Comparison of ENCODE assay signal across 13 mouse cellular contexts in genomic region chr5:122547810-122548209, GRCm38 (mm10). TPM values are rescaled to one million over a fixed set of nuclear protein-coding genes. Genes with fewer than 3 reads are reported as not detected.
DNase-seq lines count a peak whose midpoint lies in the region; ATAC-seq and TF ChIP-seq lines count a peak whose summit lies in the region.
"Had no signal": no experiment of that assay in that cellular context is flagged by ENCODE, and none has a peak within 500 bp of the region (broad histone marks: within the 10 kb centered on the region; RNA-seq: fewer than 3 reads in every experiment).

No protein-coding gene starts in this region.

- H3K4me1 ChIP-seq in heart, embryonic 14.5 days (ENCODE audit: control insufficient read depth in 2 of 2, insufficient read depth in 2 of 2, low read length in 2 of 2), result peaks cover 20 to 36% of the 10 kb centered on the region in 2 experiments
- H3K4me1 ChIP-seq in spleen, adult 2 months (ENCODE audit: control insufficient read depth, insufficient read depth, insufficient read length), result peaks cover 4% of the 10 kb centered on the region; the same call in 1 of the 2 replicates
- H3K4me1 ChIP-seq in intestine, embryonic 15.5 days (replicated peaks), result 0 out of 2 replicates have a peak, but pooled peaks cover 6% of the 10 kb centered on the region
- 0 out of 2 replicates have a peak, but pooled peaks cover 3% of the 10 kb centered on the region for H3K4me1 ChIP-seq in stomach, postnatal 0 days (replicated peaks; ENCODE audit: control insufficient read depth, insufficient read depth)
- H3K4me1 ChIP-seq: midbrain, embryonic 12.5 days had no signal

- peaks cover 12% of the 10 kb centered on the region for H3K36me3 ChIP-seq in heart, embryonic 14.5 days (ENCODE audit: control insufficient read depth, insufficient read depth, low read length)
- no peaks in the 10 kb centered on the region for H3K36me3 ChIP-seq in spleen, adult 2 months (ENCODE audit: control insufficient read depth, insufficient read depth, low read length)
- no peaks in the 10 kb centered on the region for H3K36me3 ChIP-seq in intestine, embryonic 15.5 days
- no peaks in the 10 kb centered on the region for H3K36me3 ChIP-seq in stomach, postnatal 0 days (ENCODE audit: control insufficient read depth, insufficient read depth, low read length)
- H3K36me3 ChIP-seq: embryonic facial prominence, embryonic 13.5 days; stomach, embryonic 15.5 days had no signal

- no peaks in the 10 kb centered on the region for H3K27me3 ChIP-seq in heart, embryonic 14.5 days (ENCODE audit: control insufficient read depth, insufficient read depth, low read length)
- H3K27me3 ChIP-seq in spleen, adult 2 months (ENCODE audit: control insufficient read depth, insufficient read depth, low read length), result no peaks in the 10 kb centered on the region
- no peaks in the 10 kb centered on the region for H3K27me3 ChIP-seq in intestine, embryonic 15.5 days (replicated peaks)
- no peaks in the 10 kb centered on the region for H3K27me3 ChIP-seq in stomach, postnatal 0 days (ENCODE audit: control insufficient read depth, insufficient read depth, low read length)
- H3K27me3 ChIP-seq: embryonic facial prominence, embryonic 13.5 days; forebrain, embryonic 15.5 days; midbrain, embryonic 12.5 days; neural tube, embryonic 13.5 days; stomach, embryonic 15.5 days had no signal

- TF ChIP-seq CTCF in spleen, adult 2 months (IDR thresholded peaks at IDR 0.05; ENCODE audit: extremely low read depth, insufficient read depth, insufficient read length, insufficient replicate concordance), result no peak
- TF ChIP-seq CTCF in stomach, postnatal 0 days (IDR thresholded peaks at IDR 0.05; ENCODE audit: low read depth), result no peak

- no peak for TF ChIP-seq EP300 in stomach, postnatal 0 days (optimal IDR thresholded peaks at IDR 0.05)

- H3K9ac ChIP-seq in heart, embryonic 14.5 days (ENCODE audit: low read length), result no peak overlapping the region
- H3K9ac ChIP-seq in intestine, embryonic 15.5 days, result no peak overlapping the region
- H3K9ac ChIP-seq in stomach, postnatal 0 days (ENCODE audit: low read length), result no peak overlapping the region
- H3K9ac ChIP-seq: embryonic facial prominence, embryonic 13.5 days; forebrain, embryonic 15.5 days; midbrain, embryonic 12.5 days; neural tube, embryonic 13.5 days; stomach, embryonic 15.5 days had no signal

- H3K9me3 ChIP-seq in heart, embryonic 14.5 days (ENCODE audit: control insufficient read depth, low read length), result no peaks in the 10 kb centered on the region
- no peaks in the 10 kb centered on the region for H3K9me3 ChIP-seq in intestine, embryonic 15.5 days
- H3K9me3 ChIP-seq in stomach, postnatal 0 days (ENCODE audit: control insufficient read depth, low read length), result no peaks in the 10 kb centered on the region
- H3K9me3 ChIP-seq: embryonic facial prominence, embryonic 13.5 days; forebrain, embryonic 15.5 days; midbrain, embryonic 12.5 days; neural tube, embryonic 13.5 days; stomach, embryonic 15.5 days had no signal

- H3K4me3 ChIP-seq in heart, embryonic 14.5 days (ENCODE audit: control insufficient read depth in 1 of 2, insufficient read depth in 1 of 2, low read depth in 1 of 2, low read length in 2 of 2), result no peak overlapping the region
- no peak overlapping the region for H3K4me3 ChIP-seq in spleen, adult 2 months (ENCODE audit: extremely low read depth, insufficient read depth, insufficient read length)
- no peak overlapping the region for H3K4me3 ChIP-seq in intestine, embryonic 15.5 days (replicated peaks)
- no peak overlapping the region for H3K4me3 ChIP-seq in stomach, postnatal 0 days (ENCODE audit: low read depth, low read length)
- H3K4me3 ChIP-seq: embryonic facial prominence, embryonic 13.5 days; forebrain, embryonic 15.5 days; midbrain, embryonic 12.5 days; neural tube, embryonic 13.5 days; stomach, embryonic 15.5 days had no signal

- TF ChIP-seq POLR2A in spleen, adult 2 months (IDR thresholded peaks at IDR 0.05; ENCODE audit: low read depth, low read length), result no peak

- no peak for DNase-seq in heart, postnatal 10 days
- no peak for DNase-seq in spleen, adult 2 months (ENCODE audit: low read depth in 1 of 2, low spot score in 2 of 2)
- DNase-seq in spleen, postnatal 4 days (ENCODE audit: low spot score in 2 of 2), result no peak
- DNase-seq in stomach, postnatal 0 days (ENCODE audit: low spot score), result no peak
- no peak for DNase-seq in MN1 (ENCODE audit: low spot score)
- DNase-seq: layer of hippocampus, postnatal 36 days had no signal

- ATAC-seq in heart, embryonic 14.5 days (ENCODE audit: insufficient number of reproducible peaks, insufficient read depth, low FRiP score, low read depth), result no peak
- ATAC-seq in intestine, embryonic 15.5 days, result no peak
- ATAC-seq in stomach, postnatal 0 days (ENCODE audit: low FRiP score, low TSS enrichment), result peak; percentile 37; the same call in 1 of the 2 replicates
- ATAC-seq: forebrain, embryonic 15.5 days had no signal

- H3K4me2 ChIP-seq in heart, embryonic 14.5 days (ENCODE audit: low read length), result no peak overlapping the region
- no peak overlapping the region for H3K4me2 ChIP-seq in intestine, embryonic 15.5 days (replicated peaks)
- H3K4me2 ChIP-seq in stomach, postnatal 0 days (replicated peaks; ENCODE audit: low read depth), result no peak overlapping the region
- H3K4me2 ChIP-seq: embryonic facial prominence, embryonic 13.5 days; forebrain, embryonic 15.5 days; midbrain, embryonic 12.5 days; neural tube, embryonic 13.5 days; stomach, embryonic 15.5 days had no signal

- H3K27ac ChIP-seq in heart, embryonic 14.5 days (replicated peaks in 1 of 2; ENCODE audit: control insufficient read depth in 1 of 2, insufficient read depth in 1 of 2, low read depth in 2 of 2, low read length in 2 of 2), result peak overlapping the region; percentile 29 to 60; a peak in 1 of 4 replicates
- 0 out of 2 replicates have a peak overlapping the region, but pooled peaks have one; percentile 57 for H3K27ac ChIP-seq in spleen, adult 2 months (ENCODE audit: insufficient read depth, low read length)
- H3K27ac ChIP-seq in intestine, embryonic 15.5 days, result 0 out of 2 replicates have a peak overlapping the region, but pooled peaks have one; percentile 9
- H3K27ac ChIP-seq in stomach, postnatal 0 days (replicated peaks), result peak overlapping the region; percentile 71
- H3K27ac ChIP-seq: embryonic facial prominence, embryonic 13.5 days; midbrain, embryonic 12.5 days; neural tube, embryonic 13.5 days had no signal

- 71% methylated on average over 6 of the region's 6 CpGs for WGBS in heart, embryonic 14.5 days
- WGBS in spleen, adult 2 months, result 77% methylated on average over 6 of the region's 6 CpGs
- 66% methylated on average over 6 of the region's 6 CpGs for WGBS in intestine, embryonic 15.5 days
- 74% methylated on average over 6 of the region's 6 CpGs for WGBS in stomach, postnatal 0 days

- intact Hi-C loops in heart, postnatal 10 days (cut with DNase I), result loop anchor here (2.0 kb wide), 1 partner anchor 77 kb away; no protein-coding TSS in a partner anchor

RNA-seq across cellular contexts. Expression of gene Atp2a2, which starts 45.8 kb away (rescaled TPM):
- 472 and 483 TPM in 2 replicates for polyA plus RNA-seq in heart, embryonic 14.5 days (2014; fragmentation: Nextera tagmentation; extraction: Ambion mirVana)
- total RNA-seq in heart, postnatal 10 days (2021), result 1,000 to 10,000 TPM; 7,820 to 7,948 TPM
- 23.7 and 31.5 TPM in 2 replicates for polyA plus RNA-seq in spleen, adult 2 months (2012; rRNA removed)
- polyA plus RNA-seq in intestine, embryonic 15.5 days (2015; fragmentation: Nextera tagmentation; extraction: Ambion mirVana), result 33.8 and 36.1 TPM in 2 replicates
- polyA plus RNA-seq in stomach, postnatal 0 days (2015; fragmentation: Nextera tagmentation; extraction: Ambion mirVana), result 24.0 and 27.0 TPM in 2 replicates

Comparison
In these comparisons a context has a peak if more than half of its experiments do, and no peak if none do; other contexts are left out.
1. H3K27ac ChIP-seq: peak in every context shown above with its lines; median percentile 71 in stomach, postnatal 0 days; 57 in spleen, adult 2 months; 44 in heart, embryonic 14.5 days; 9 in intestine, embryonic 15.5 days.
2. RNA of gene Atp2a2, which starts 45.8 kb away (polyA plus RNA-seq): 472 to 483 TPM in heart, embryonic 14.5 days; 33.8 to 36.1 TPM in intestine, embryonic 15.5 days, 24.0 to 27.0 TPM in stomach, postnatal 0 days and 23.7 to 31.5 TPM in spleen, adult 2 months; every median in the first group is over 10 times any median in the second.